Mouse (Mus musculus): ENCODE results near the gene 4930519P11Rik.

The 4930519P11Rik gene

DNA sequence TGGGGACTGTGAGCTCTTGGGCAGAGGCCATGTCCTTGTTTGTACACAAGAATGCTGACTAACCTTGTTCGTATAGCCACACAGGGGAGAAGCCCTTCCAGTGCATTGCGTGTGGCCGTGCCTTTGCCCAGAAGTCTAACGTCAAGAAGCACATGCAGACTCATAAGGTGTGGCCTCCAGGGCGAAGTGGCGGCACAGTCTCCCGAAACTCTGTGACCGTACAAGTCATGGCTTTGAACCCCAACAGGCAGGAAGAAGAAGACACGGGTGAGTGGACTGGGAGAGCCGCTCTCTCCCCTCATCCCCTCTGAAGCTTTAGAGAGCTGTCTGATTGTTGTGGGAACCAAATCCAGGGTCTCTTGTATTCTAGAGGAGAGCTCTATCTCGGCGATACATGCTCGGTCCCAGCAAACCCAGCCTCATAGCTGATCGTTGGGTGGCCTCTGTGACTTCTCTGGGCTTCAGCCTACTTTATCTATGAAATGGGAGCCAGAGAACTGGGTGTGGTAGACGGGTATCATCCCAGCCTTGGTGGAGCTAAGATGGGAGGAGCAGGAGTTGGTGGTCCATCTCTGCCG lies 19.1 kb upstream of the 4930519P11Rik start:
- DNase-seq (ENCODE audit: low spot score in 2 of 2) = no peak

DNA sequence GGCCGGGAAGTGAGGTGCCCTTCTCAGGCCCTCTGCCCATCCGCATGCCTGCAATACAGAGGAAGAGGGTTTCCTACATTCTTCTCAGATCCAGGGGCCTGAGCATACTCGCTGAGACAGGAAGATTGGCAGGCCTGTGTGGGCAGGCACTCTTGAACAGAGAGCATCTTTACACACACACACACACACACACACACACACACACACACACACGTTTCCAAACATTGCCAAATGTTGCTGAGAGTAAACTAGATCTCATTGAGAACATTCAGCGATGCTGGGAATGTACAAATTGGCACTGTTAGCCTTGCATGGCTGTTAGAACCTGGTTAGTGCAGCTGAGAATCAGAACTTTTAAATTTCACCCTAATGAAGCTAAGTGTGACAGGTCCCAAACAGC lies 17.3 kb upstream of the 4930519P11Rik start:
- no peak for DNase-seq (ENCODE audit: low spot score in 2 of 2)

DNA sequence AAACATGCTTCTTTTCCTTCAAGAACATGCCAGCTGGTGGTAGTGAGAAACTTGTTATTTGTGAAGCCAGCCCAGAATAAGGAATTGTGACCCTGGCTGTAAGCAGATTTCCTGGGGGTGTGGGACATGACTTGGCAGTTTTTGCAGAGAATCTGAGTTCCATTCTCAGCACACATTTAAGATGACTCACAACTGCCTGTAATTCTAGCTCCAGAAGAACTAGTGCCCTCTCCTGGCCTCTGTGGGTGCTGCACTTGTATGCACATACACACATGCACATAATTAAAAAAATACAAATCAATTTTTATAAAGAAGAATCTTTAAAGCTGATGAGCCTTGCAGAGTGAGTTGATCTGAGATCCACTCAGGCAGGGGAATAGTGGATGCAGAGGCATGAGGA lies 10.9 kb upstream of the 4930519P11Rik start:
- DNase-seq (ENCODE audit: low spot score in 2 of 2) = no peak

DNA sequence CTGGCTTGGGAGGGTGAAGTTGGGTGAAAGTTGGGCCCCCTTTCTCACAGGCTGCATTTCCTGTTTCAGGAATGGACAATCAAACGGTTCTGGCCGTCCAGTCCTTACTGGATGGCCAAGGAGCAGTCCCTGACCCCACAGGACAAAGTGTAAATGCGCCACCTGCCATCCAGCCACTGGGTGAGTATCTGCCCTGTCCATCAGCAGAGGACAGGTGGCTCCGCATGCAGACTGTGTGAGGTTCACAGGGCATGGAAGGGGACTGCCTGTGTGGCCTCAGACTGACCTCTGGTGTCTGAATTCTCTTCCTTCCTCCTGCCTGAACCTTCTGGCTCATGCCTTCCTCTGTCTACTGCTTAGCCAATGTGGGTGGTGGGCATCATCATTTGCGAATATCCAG lies 8.4 kb upstream of the 4930519P11Rik start:
- no peak for DNase-seq (ENCODE audit: low spot score in 2 of 2)

DNA sequence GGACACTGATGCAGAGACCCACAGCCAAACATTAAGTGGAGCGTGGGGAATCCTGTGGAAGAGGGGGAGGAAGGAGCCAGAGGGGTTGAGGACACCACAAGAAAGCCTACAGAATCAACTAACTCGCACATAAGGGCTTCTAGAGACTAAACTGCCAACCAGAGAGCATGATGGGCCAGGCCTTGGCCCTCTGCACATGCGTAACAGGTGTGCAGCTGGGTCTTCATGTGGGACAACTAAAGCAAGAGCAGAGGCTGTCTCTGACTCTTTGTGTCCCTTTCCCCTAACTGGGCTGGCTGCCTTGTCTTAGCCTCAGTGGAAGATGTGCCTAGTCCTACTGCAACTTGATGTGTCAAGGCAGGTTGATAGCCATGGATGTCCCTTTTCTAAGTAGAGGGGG lies 3.8 kb upstream of the 4930519P11Rik start:
- DNase-seq (ENCODE audit: low spot score in 2 of 2) = no peak

DNA sequence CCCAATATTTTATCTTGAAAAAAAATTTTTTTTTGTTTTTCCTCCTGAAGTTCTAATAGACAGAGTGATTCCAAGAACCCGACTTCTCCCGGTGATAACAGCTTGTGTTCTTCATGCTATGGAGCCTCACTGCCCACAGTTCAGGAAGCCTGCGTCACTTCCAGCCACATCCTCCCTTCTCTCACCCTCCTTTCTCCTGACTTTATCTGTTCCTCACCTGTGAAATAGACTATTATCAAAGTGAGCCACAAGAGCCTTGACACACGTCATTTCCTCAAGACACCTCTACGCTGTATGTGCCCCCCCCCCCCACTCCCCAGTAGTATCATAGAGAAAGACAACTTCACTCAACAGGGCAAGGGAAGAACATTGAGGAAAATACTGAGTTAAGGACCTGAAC lies 2.4 kb upstream of the 4930519P11Rik start:
- DNase-seq (ENCODE audit: low spot score in 2 of 2) = no peak

DNA sequence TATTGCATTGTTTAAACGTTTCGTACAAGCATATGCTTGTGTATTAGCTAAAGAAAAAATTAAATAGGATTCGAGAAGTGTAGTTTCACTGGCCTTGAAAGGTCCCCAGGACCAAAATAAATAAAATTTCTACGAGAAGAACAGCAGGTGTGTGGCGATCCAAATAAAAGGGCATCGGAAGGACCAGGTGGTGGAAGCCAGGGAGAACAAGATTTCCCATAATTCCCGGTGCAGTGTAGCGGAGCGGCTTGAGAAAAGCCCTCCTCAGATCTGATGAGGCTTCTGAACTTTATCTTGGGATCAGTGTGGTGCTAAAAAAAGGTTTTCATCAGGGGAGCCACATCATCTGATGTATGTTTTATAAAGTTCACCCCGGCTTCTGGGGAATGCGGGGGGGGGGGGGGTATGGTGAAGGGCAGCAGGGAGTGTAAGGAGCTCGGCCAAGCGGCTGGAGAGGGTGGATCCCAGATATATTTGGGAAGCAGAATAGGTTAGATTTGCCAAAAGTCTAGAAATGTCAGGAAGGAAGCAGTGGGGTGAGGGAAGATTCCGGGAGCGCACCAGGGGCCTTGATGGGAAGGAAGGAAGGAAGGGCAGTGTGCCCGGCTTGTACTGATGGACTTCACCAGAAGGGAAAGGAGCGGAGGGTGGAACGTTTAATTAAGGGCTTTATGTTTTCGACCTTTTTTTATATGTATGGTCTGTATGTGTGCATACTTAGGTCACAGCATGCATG lies 1.8 kb upstream of the 4930519P11Rik start:
- DNase-seq (ENCODE audit: low spot score in 2 of 2) = no peak

DNA sequence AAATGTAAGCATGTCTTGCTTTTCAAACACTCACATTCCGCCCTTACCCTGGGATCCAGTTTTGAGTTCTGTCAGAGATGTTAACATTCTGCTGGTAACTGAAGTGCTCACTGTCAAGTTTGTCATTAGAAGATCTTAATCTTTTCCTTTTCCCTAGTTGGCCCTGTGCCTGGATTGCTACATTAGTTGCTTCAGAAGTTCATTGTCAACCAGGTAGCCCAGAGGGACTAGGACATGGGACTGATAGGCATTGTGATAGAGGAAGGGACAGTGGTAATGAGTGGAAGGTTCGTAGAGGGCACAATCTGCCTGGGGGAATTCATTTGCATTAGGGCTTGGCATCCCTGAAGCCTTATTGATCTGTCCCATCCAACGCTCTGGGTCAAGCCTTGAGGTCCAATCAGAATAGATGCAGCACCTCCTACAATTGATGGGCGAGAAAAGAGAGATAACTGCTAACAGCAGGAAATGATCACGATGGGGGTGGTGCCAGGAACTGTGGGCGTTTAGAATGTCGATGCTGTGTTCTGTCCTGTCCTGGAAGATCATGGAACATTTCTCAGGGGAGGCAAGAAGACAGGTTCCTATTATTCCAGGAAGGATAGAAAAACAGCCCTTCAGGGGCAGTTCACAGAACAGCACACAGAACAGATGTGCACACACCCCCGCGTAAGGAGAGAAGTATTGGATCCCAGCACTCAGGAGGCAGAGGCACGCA lies 4.0 kb downstream of the 4930519P11Rik start:
- DNase-seq (ENCODE audit: low spot score in 2 of 2) = no peak

DNA sequence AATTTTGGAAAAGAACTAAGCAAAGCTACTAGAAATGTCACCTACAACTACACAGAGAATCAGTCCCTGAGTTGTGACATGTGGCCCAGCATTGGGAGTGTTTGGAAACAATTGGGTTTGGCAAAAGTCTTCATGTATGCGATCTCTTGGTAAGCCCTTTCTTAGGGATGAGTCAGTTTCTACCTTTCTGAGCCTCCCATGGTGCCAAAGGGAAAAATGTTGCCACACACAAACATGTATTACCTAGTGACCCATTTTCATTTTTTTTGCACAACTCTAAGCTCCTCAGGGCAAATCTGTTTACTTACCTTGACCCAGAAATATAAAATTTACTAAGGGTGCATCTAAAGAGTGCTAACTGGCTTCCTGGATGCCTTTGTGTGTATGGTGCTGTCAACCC lies 6.3 kb downstream of the 4930519P11Rik start:
- DNase-seq (ENCODE audit: low spot score in 2 of 2) = no peak

DNA sequence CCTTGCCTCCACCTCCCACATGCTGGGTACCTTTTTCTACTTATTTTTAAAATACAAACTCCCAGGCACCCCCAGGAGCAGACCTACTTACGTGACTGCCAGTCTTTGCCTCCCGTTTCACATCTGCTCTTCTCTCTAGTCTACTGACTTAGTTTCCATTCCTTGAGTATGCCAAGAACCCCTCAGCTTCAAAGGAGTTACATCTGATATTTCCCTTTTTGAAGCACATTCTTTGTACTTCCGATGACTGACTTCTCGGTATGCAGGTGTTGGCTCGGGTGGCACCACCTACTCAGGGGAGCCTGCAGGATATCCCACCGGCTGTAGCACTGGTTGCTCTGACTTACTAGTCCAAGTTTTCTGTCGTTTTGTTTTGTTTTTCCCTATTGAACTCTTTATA lies 9.1 kb downstream of the 4930519P11Rik start:
- DNase-seq (ENCODE audit: low spot score in 2 of 2) = no peak

DNA sequence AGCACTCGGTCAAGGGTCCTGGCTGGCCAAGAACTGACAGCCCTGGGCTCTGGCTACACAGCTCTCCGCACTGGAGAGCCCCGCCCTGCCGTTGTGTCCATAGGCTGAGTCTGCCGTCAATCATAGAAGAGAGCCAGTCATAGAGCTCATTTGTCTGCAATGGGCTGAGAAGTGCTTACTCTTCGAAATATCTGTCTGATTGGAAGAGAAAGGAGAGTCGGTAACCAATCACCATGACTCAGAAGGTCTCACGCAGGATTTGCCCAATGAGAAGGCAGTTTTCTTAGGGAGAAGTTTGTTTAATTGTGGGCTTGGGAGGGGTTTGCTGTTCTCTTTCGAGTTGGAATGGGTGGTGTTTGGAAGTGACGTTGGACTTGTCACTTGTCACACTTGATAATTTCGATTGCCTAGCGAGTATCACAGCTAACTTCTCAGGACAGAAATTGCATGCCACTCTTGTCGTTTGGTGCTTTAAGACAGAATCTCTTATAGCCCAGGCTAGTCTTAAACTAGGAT lies 9.5 kb downstream of the 4930519P11Rik start, which contains the start of gene Pxmp4:
TSS of gene Pxmp4 (minus strand) at position 71 of the 516 bp plus-strand sequence.
- DNase-seq (ENCODE audit: low spot score in 2 of 2) = peak; percentile 98 to 99

DNA sequence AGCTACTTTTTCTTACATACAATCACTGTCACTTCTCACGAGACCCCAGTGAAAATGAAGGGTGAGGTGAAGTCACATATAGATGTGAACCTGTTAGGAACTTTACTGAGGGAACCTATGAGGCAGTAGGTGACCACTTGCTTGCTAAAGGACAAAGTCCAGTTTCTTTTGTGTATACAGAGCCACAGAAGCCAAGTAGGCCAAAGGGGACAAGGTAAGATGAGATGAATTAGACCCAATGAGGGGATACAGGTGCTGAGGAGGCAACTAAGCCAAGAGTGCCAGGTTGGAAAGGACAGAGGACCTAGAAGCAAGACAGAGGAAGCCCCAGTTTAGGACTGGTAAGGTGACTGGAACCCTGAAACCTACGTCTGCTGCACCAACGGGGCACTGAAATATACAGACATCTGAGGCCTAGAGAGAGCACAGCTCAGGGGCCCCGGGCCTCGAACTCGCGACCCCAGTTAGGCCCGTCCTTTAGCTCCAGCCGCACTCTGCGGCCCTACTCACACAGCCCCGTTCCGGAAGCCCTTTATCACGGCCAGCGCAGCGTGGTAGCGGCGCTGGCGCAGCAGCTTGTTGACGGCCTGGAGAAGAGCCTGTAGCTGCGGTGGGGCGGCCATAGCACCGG lies 10.1 kb downstream of the 4930519P11Rik start:
- DNase-seq (ENCODE audit: low spot score in 2 of 2) = no peak

DNA sequence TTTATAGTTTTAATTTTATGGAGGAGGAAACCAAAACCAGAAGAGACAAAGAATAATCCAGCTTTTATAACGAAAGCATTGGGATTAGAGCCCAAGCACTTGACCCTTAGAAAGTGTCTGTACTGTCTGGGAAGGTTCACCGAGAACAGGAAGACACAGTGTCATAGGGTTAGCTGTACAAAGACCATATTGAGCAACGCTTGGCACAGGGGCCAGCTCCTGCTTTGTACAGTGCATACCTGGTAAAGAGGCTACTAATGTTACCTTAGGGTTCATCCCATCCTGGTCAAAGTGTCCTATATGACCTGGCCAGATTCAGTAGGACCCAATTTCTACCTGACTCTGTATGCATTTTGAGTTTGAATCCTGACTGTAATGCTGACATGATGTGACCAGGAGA lies 11.9 kb downstream of the 4930519P11Rik start:
- DNase-seq (ENCODE audit: low spot score in 2 of 2) = no peak

DNA sequence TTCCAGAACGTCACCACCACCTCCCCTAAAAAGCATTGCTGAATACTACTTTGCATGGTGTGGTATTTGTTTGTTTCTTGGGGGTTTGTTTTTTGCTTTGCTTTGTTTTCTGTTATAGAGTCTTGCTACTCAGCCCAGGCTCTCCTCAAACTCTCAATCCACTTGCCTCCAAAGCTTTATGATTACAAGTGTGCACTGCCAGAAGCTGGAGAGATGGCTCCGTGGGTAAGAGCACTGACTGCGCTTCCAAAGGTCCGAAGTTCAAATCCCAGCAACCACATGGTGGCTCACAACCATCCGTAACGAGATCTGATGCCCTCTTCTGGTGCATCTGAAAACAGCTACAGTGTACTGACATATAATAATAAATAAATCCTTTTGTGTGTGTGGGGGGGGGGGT lies 12.7 kb downstream of the 4930519P11Rik start:
- no peak for DNase-seq (ENCODE audit: low spot score in 2 of 2)

DNA sequence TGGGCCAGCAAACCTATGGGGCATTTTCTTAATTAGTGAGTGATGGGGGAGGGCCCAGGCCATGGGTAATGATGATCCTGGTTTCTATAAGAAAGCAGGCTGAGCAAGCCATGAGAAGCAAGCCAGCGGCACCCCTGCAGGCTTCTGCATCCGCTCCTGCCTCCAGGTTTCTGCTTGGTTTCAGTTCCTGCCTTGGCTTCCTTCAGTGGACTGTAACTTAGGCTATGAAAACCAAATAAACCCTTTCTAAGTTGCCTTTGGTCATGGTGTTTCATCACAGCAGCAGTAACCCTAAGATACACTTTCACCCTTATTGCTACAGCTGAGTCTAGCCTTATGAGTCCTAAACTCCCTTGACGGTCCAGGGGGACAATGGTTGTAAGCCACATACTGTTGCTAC lies 15.8 kb downstream of the 4930519P11Rik start:
- no peak for DNase-seq (ENCODE audit: low spot score in 2 of 2)

DNA sequence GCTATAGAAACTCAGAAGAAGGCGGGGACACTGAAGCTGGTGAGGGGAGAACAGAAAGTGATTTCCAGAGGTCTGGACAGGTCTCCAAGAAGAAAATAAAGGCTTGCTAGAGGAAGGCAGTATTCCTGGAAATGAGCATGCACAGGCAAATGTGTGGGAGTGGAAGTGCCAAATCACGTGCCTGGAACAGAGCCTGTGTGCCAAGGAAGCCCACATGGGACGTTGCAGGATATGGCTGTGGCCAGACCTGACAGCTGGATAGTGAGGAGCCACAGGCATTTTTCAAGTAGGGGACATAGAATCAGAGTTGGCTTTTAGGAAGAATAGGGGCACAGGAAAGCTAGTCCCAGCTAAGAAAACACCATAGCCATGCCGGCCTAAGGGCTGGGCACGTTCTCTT lies 17.5 kb downstream of the 4930519P11Rik start:
- DNase-seq (ENCODE audit: low spot score in 2 of 2) = no peak

DNA sequence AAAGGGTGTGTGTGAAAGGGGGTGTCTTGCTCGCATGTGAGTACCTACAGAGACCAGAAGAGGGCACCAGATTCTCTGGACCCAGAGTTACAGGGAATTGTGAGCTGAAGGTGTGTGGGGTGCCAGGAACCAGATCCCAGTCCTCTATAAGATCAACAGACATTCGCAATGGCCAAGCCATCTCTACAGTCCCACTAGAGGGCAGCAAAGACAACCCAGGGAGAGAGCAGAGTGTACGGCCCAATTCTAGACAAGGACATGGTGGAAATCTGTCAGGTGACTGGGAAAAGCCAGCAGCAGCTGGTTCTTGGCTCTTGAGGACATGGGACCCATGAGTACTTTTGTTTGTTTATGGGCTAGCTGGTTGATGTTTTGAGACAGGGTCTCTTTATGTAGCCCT lies 20.2 kb downstream of the 4930519P11Rik start:
- no peak for DNase-seq (ENCODE audit: low spot score in 2 of 2)

DNA sequence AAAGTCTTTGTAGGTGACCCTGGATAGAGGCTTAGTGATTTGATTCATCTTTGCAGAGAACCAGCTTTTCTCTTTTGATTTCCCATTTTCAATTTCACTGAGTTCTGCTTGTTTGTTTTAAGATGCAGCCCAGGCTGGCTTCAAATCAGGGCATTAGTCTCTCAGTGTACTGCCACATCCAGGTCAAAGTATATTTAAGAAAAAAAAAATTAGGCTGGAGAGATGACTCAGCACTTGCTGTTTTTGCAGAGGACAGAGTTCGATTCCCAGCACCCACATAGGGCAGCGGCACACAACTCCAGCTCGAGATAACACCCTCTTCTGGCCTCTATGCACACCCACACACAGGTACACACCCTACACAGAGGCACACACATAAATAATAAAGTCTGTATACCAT lies 22.0 kb downstream of the 4930519P11Rik start:
- no peak for DNase-seq (ENCODE audit: low spot score in 2 of 2)

DNA sequence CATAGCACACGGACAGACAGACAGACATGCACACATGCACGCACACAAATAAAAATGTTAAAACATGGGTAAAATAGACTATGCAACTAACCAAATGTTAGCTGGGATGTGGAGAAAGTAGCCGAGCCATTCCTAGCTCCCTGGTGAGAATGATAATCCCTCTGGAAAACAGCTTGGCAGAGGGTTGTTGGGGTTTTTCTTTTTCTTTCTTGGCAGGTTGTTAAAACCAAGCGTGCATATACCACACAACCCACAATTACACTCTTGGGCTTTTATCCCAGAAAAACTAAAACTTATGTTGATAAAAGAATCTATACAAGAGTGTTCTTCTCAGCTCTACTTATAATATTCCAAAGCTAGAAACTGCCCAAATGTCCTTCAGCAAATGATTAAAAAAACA lies 24.2 kb downstream of the 4930519P11Rik start:
- DNase-seq (ENCODE audit: low spot score in 2 of 2) = no peak

DNA sequence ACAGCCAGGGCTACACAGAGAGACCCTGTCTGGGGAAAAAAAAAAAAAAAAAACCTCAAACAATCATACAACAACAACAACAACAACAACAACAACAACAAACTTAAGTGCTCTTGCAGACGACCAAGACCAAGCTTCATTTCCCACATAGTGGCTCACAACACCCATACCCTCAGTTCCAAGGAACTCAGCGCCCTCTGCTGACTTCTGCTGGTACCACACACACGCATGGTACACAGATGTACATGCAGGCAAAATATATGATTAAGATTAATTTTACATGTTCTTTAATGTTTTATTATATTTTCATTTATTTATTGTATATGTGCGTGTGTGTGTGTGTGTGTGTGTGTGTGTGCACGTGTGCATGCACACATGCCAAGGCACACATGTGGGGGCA lies 26.8 kb downstream of the 4930519P11Rik start:
- no peak for DNase-seq (ENCODE audit: low spot score in 2 of 2)

DNA sequence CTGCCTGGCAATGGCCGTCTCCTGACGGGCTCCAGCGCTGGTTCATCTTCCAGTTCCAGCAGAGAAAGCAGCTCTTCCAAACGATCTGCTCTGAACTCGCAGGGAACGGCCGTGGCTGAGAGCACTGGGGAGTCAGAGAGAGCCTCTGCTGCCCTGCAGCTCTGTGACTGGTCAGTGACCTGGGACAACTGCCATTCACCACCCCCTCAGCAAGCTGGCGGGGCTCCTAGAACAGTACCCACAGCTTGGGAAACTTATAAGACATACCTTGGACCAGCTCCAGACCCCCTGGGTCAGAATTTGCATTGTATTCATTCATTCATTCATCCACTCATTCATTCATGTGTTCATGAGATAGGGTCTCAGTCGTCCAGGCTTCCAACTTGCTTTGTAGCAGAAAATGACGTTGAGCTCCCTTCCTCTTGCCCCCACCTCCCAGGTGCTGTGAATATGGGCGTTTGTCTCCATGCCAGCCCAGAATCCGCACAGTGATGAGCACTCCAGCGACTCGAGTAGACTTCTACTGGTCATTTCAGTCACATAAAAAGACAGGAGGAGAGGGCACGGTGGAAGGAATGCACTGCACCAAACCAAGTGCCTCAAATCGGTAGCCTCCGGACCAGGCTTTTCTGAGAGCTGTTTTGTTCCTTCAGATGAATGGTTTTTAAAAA lies 28.2 kb downstream of the 4930519P11Rik start:
- no peak for DNase-seq (ENCODE audit: low spot score in 2 of 2)

Measured in urinary bladder, postnatal 4 days (tissue).